Mouse (Mus musculus): ENCODE results near the gene Ces2h. TPM values are rescaled to one million over a fixed set of nuclear protein-coding genes. Genes with fewer than 3 reads are reported as not detected.

Ces2h gene
- total RNA-seq, 2 experiments from 2014 or later = not detected

DNA sequence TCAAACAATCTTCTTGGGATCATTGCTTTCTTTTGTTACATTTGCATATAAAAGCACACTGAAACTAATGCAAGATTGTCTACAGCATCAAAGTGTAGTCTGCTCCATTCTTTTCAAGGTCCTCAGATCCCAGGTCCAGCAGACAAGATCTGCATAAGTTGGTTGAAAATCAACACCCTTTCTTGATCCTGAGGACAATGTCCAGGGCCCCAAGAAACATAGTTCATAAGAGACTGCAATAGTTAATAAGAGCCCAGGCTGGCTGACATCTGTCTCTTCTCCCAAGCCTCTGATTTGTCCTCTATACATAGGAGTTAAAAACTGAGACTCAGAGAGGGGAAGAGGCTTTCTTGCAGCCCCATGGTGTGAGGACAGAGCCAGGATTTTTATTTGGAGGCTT lies 68.3 kb downstream of the Ces2h start:
- no peak for DNase-seq (ENCODE audit: low spot score)
- intact Hi-C loops (cut with DNase I) = loop anchor here (5.0 kb wide), 1 partner anchor 148 kb away; no protein-coding TSS in a partner anchor

Other genes starting within 250 kb of the Ces2h start
- gene Ces2b, start 169.3 kb upstream of the Ces2h start, total RNA-seq (2021) = under 1 TPM; 0.14 to 0.31 TPM
- gene Ces2c, start 153.8 kb upstream of the Ces2h start, total RNA-seq (2021) = not detected
- gene Ces2e, start 74.6 kb upstream of the Ces2h start, total RNA-seq (2021) = 1 to 10 TPM in 1 of 2 experiments, under 1 TPM in 1; 0.92 to 1.6 TPM
- not detected for gene Ces2f, start 53.5 kb upstream of the Ces2h start, total RNA-seq (2021)
- gene Ces2g, start 39.1 kb upstream of the Ces2h start, total RNA-seq (2021) = 1 to 10 TPM; 2.8 to 3.7 TPM
- gene Ces3a, start 47.7 kb downstream of the Ces2h start, total RNA-seq (2021) = not detected
- gene Ces3b, start 82.9 kb downstream of the Ces2h start, total RNA-seq (2021) = under 1 TPM in 1 of 2 experiments, not detected in 1; 0.23 TPM
- gene Ces4a, start 130.9 kb downstream of the Ces2h start, total RNA-seq (2021) = not detected
- gene Cbfb, start 169.8 kb downstream of the Ces2h start, total RNA-seq (2021) = 10 to 100 TPM; 20.2 to 26.8 TPM
- 10 to 100 TPM; 18.5 to 19.5 TPM for gene D230025D16Rik, start 224.3 kb downstream of the Ces2h start, total RNA-seq (2021)